Mouse (Mus musculus): ENCODE results near the gene Gm28048. TPM values are rescaled to one million over a fixed set of nuclear protein-coding genes. Genes with fewer than 3 reads are reported as not detected.
A peak's percentile ranks its signal among the peaks of the same experiment; 100 is the strongest.

Gene Gm28048
- polyA plus RNA-seq, 1 experiment from 2014 or later = 15.8 TPM

- TF ChIP-seq CTCF (IDR thresholded peaks at IDR 0.05; ENCODE audit: low read depth) = no peak
- H3K27me3 ChIP-seq (replicated peaks; ENCODE audit: control insufficient read depth, insufficient read depth, low read length) = no peaks in the 10 kb centered on the region
- H3K36me3 ChIP-seq (ENCODE audit: control insufficient read depth, insufficient read depth) = no peaks in the 10 kb centered on the region
- ATAC-seq = no peak
- no peak overlapping the region for H3K4me3 ChIP-seq (ENCODE audit: low read depth, low read length)
- no peaks in the 10 kb centered on the region for H3K9me3 ChIP-seq (ENCODE audit: control insufficient read depth)
- H3K4me1 ChIP-seq (replicated peaks; ENCODE audit: control insufficient read depth, insufficient read depth, low read length) = 0 out of 2 replicates have a peak, but pooled peaks cover 8% of the 10 kb centered on the region
- 58% methylated on average over 6 of the region's 6 CpGs for WGBS
- no peak overlapping the region for H3K9ac ChIP-seq (ENCODE audit: low read depth, low read length)
- H3K4me2 ChIP-seq (replicated peaks; ENCODE audit: low read depth) = 0 out of 2 replicates have a peak overlapping the region, but pooled peaks have one; percentile 4
- H3K27ac ChIP-seq (ENCODE audit: low read depth, low read length) = peak overlapping the region; percentile 11; the same call in 1 of the 2 replicates
These were observed 89.4 kb downstream of the Gm28048 start for GRCm38 (mm10) chr11:22892466-22892865.

DNA sequence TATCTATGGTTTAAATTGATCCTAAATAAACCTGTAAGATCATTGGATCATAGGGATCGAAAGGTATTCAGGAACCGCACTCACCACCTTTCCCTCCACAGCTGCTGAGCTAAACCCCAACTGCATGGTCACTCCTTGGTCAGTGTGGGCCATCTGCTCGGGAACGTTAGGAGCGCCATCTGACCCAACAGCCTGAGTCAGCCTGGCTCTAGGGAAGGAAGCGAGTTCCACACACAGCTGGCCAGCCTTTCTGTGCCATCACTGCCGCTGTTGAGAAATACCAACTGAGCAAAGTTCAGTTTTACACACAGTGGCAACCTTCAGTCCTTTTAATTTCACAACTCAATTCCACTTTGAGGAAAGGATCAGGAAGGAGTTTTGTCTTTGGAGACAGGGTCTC lies 90.0 kb downstream of the Gm28048 start:
- Histone ChIP-seq H3K4me3 (ENCODE audit: low read depth, low read length) (no peak overlapping the region), H3K9ac (ENCODE audit: low read depth, low read length) (no peak overlapping the region), H3K27me3 (replicated peaks; ENCODE audit: control insufficient read depth, insufficient read depth, low read length) (no peaks in the 10 kb centered on the region), H3K27ac (ENCODE audit: low read depth, low read length) (peak overlapping the region; percentile 11; the same call in 1 of the 2 replicates), H3K4me1 (replicated peaks; ENCODE audit: control insufficient read depth, insufficient read depth, low read length) (0 out of 2 replicates have a peak, but pooled peaks cover 8% of the 10 kb centered on the region), H3K4me2 (replicated peaks; ENCODE audit: low read depth) (0 out of 2 replicates have a peak overlapping the region, but pooled peaks have one; percentile 4), H3K9me3 (ENCODE audit: control insufficient read depth) (no peaks in the 10 kb centered on the region), H3K36me3 (ENCODE audit: control insufficient read depth, insufficient read depth) (no peaks in the 10 kb centered on the region)
- 53% methylated on average over 7 of the region's 7 CpGs for WGBS
- ATAC-seq = peak; percentile 93
- no peak for TF ChIP-seq CTCF (IDR thresholded peaks at IDR 0.05; ENCODE audit: low read depth)

- ATAC-seq = no peak
- H3K4me2 ChIP-seq (replicated peaks; ENCODE audit: low read depth) = no peak overlapping the region
- no peak overlapping the region for H3K9ac ChIP-seq (ENCODE audit: low read depth, low read length)
- H3K4me3 ChIP-seq (ENCODE audit: low read depth, low read length) = no peak overlapping the region
- H3K27ac ChIP-seq (ENCODE audit: low read depth, low read length) = no peak overlapping the region
- H3K9me3 ChIP-seq (ENCODE audit: control insufficient read depth) = no peaks in the 10 kb centered on the region
- TF ChIP-seq CTCF (IDR thresholded peaks at IDR 0.05; ENCODE audit: low read depth) = no peak
- WGBS = 81% methylated on average over 9 of the region's 9 CpGs
- no peaks in the 10 kb centered on the region for H3K27me3 ChIP-seq (replicated peaks; ENCODE audit: control insufficient read depth, insufficient read depth, low read length)
- 0 out of 2 replicates have a peak, but pooled peaks cover 8% of the 10 kb centered on the region for H3K4me1 ChIP-seq (replicated peaks; ENCODE audit: control insufficient read depth, insufficient read depth, low read length)
- H3K36me3 ChIP-seq (ENCODE audit: control insufficient read depth, insufficient read depth) = no peaks in the 10 kb centered on the region
These were observed 90.6 kb downstream of the Gm28048 start for GRCm38 (mm10) chr11:22891242-22891641.

DNA sequence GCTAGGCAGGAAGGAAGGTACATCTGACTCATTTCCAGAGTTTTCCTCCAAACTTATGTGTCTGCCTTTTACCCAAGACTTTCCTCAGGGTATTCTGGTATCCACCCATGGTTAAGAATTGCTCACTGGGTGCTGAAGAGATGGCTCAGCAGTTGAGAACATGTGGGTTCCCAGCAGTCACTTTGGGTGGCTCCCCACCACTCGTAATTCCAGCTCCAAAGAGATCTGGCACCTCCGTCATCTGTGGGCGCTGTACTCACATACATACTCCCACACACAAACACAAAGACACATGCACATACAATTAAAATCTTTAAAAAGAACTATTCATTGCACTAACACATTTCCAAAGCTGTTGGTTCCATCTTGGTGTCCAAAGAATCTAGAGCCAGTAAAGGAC lies 92.7 kb downstream of the Gm28048 start:
- Histone ChIP-seq H3K4me1 (replicated peaks; ENCODE audit: control insufficient read depth, insufficient read depth, low read length) (0 out of 2 replicates have a peak, but pooled peaks cover 8% of the 10 kb centered on the region), H3K9me3 (ENCODE audit: control insufficient read depth) (no peaks in the 10 kb centered on the region), H3K27ac (ENCODE audit: low read depth, low read length) (no peak overlapping the region), H3K27me3 (replicated peaks; ENCODE audit: control insufficient read depth, insufficient read depth, low read length) (no peaks in the 10 kb centered on the region), H3K4me2 (replicated peaks; ENCODE audit: low read depth) (no peak overlapping the region), H3K36me3 (ENCODE audit: control insufficient read depth, insufficient read depth) (no peaks in the 10 kb centered on the region), H3K9ac (ENCODE audit: low read depth, low read length) (no peak overlapping the region), H3K4me3 (ENCODE audit: low read depth, low read length) (no peak overlapping the region)
- no peak for ATAC-seq
- 94% methylated on average over 3 of the region's 3 CpGs for WGBS
- no peak for TF ChIP-seq CTCF (IDR thresholded peaks at IDR 0.05; ENCODE audit: low read depth)

DNA sequence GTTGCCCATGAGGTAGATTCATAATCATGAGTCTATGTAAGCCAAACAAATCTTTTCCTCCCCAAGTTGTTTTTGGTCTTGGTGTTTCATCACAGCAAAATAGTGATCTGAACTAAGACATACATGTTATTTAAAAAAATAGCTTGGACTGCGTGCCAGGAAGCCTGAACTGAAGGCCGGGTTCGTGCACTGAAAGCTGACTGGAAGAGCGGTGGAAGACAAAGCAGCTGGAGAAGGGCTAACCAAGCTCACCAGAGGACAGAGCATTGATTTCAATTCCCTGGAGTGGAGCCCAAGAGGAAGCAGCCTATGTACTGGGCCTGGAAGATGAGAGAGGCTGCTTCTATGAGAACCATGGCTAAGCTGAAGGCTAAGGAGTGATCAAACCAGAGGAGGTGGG lies 94.9 kb downstream of the Gm28048 start:
- H3K4me1 ChIP-seq (replicated peaks; ENCODE audit: control insufficient read depth, insufficient read depth, low read length) = 0 out of 2 replicates have a peak, but pooled peaks cover 8% of the 10 kb centered on the region
- H3K36me3 ChIP-seq (ENCODE audit: control insufficient read depth, insufficient read depth) = no peaks in the 10 kb centered on the region
- H3K9me3 ChIP-seq (ENCODE audit: control insufficient read depth) = no peaks in the 10 kb centered on the region
- H3K9ac ChIP-seq (ENCODE audit: low read depth, low read length) = no peak overlapping the region
- no peak for TF ChIP-seq CTCF (IDR thresholded peaks at IDR 0.05; ENCODE audit: low read depth)
- no peak overlapping the region for H3K4me2 ChIP-seq (replicated peaks; ENCODE audit: low read depth)
- H3K27ac ChIP-seq (ENCODE audit: low read depth, low read length) = no peak overlapping the region
- H3K27me3 ChIP-seq (replicated peaks; ENCODE audit: control insufficient read depth, insufficient read depth, low read length) = no peaks in the 10 kb centered on the region
- no peak overlapping the region for H3K4me3 ChIP-seq (ENCODE audit: low read depth, low read length)
- WGBS = 81% methylated on average over 4 of the region's 4 CpGs
- no peak for ATAC-seq

DNA sequence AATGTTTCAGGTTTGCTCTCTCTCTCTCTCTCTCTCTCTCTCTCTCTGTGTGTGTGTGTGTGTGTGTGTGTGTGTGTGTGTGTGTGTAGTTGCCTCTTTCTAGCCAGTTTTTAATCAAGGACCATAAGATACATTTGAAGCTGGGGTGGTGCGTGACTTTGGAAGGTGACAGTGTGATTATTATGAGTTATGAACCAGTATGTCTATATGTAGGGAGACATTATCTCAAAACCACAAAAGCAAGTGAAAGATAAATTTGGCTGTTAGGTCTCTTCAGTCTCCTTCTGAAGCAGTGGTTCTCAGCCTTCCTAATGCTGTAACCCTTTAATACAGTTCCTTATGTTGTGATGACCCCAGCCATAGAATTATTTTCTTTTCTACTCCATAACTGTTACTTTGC lies 96.5 kb downstream of the Gm28048 start:
- no peak for ATAC-seq
- H3K27me3 ChIP-seq (replicated peaks; ENCODE audit: control insufficient read depth, insufficient read depth, low read length) = no peaks in the 10 kb centered on the region
- WGBS = 94% methylated on average over 1 of the region's 1 CpGs
- no peak overlapping the region for H3K4me3 ChIP-seq (ENCODE audit: low read depth, low read length)
- no peak overlapping the region for H3K27ac ChIP-seq (ENCODE audit: low read depth, low read length)
- no peaks in the 10 kb centered on the region for H3K36me3 ChIP-seq (ENCODE audit: control insufficient read depth, insufficient read depth)
- no peak overlapping the region for H3K9ac ChIP-seq (ENCODE audit: low read depth, low read length)
- 0 out of 2 replicates have a peak, but pooled peaks cover 7% of the 10 kb centered on the region for H3K4me1 ChIP-seq (replicated peaks; ENCODE audit: control insufficient read depth, insufficient read depth, low read length)
- TF ChIP-seq CTCF (IDR thresholded peaks at IDR 0.05; ENCODE audit: low read depth) = no peak
- no peaks in the 10 kb centered on the region for H3K9me3 ChIP-seq (ENCODE audit: control insufficient read depth)
- H3K4me2 ChIP-seq (replicated peaks; ENCODE audit: low read depth) = no peak overlapping the region

Measured in intestine, postnatal 0 days (tissue).